Mouse (Mus musculus) lung, adult 18-20 months (tissue): ENCODE data around the gene H2afj.

Experiments used
- DNase-seq, 2 experiments: peaks; one replicate each; pipeline ENCODE4 v3.0.0; 2022; ENCODE audit warnings: mixed read lengths in 2 of 2

Gene H2afj

DNA sequence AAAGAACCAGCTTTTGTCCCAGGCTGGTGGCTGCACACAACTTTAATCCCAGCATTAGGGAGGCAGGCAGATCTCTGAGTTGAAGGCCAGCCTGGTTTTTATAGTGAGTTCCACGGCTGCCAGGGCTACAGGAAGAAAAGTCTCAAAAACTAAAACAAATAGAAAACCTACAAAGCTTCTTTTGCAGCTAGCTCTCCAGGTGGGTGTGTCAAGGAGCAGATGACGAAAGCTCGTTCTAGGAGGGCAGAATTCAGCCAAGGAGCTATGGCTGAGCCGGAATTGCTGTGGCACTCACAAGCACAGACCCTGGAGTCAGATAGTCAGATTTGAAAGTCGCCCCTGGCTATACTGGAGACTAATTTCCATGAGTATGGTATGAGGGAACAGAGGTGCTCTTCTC lies 1.2 kb upstream of the H2afj start:
- DNase-seq, result peak; percentile 78 to 79

DNA sequence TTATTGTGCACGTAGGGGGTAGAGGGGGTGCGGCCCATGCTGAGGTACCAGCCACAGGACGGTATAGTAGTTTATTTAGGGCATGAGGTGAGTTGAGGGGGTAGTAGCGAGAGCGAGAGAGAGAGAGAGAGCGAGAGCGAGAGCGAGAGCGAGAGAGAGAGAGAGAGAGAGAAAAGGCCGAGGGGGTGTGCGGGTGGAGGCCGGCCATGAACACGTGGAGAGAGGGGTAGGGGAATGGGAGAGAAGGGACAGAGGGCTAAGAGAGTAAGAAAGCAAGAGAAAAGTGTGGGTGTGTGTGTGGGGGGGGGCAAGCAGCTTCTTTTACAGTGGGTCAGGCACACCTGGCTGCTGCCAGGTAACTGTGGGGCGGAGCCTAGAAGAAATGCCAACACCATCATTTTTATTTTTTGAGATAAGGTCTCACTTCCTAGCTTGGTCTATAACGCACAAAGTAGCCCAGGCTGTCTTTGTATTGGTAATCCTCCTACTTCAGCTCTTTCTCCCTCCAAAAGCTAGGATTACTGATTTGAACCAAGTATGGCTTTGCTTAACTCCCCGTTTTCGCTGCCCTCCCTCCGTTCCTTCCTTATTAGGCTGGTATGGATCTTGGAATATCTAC lies 540 bp upstream of the H2afj start:
- DNase-seq, result no peak

DNA sequence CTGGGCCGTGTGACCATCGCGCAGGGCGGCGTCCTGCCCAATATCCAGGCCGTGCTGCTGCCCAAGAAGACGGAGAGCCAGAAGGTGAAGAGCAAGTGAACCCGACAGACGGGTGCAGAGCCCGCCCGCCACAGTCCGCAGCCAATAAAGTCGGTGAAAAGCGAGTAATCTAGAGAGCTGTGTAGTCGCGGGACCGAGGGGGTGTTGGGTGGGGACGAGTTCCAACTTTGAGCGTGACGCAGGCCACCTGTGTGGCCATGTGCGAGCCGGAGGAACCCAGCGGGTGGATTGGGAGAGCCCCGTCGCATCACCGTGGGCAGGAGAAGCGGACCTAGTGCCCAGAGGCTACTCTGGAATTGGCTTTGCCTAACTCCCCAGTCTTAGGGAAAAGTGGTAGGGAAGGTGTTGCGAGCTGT lies 595 bp downstream of the H2afj start:
- DNase-seq, result peak; percentile 43 to 46

DNA sequence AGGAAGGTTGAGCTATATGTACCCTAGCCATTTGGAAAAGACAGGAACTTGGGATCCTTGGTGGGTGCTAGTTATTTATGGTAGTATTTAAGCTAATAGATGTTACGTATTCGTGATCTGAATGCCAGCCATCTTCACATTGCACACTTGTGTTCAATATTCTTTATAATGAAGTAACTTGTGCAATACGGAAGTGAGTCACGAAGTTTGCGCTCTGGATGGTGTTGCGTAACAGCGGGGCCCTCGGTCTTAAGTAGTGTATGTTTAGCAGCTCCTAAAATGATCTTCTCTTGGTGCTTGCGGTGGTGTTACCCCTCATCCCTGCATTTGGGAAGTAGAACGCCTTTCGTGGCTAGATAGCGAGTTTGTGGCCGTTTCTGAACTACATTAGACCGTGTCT lies 1.0 kb downstream of the H2afj start:
- DNase-seq, result peak; percentile 85 to 87

DNA sequence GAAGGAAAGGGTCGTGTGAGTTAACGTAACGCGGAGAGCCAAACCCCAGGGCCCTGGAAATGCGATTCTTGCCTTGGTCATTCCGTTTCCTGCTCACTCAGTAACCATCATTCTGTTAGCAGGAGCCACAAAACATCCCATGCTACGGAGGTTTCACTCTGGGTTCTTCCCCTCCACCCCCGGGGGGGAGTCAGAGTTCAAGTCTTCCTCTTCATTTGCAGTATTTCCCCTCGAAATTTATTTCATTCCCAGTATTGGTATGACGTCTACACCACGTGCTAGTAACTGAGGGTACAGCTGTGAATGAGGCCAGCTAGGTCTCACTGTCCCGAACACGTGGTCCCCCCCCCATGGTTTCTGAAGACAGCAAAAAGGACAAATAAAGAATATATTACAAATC lies 1.6 kb downstream of the H2afj start:
- DNase-seq, result no peak

DNA sequence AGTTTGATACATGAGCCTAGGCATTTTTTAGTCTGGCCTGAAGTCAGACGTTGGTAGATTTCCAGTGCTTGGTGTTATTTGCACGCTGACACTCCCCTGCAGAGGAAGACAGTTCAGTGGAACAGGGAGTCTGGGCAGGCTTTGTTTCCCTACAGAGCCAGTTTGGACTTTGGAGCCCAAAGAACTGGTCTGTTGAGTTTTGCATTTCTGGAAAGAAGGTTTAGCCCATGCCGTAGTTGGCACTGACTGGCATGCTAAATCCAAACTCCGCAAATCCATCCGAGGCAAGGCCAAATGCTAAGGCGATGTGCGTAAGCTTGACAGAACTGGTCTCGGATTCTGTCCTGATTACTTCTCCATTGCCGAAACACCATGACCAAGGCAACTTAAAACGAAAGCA lies 3.2 kb downstream of the H2afj start:
- DNase-seq, result no peak

DNA sequence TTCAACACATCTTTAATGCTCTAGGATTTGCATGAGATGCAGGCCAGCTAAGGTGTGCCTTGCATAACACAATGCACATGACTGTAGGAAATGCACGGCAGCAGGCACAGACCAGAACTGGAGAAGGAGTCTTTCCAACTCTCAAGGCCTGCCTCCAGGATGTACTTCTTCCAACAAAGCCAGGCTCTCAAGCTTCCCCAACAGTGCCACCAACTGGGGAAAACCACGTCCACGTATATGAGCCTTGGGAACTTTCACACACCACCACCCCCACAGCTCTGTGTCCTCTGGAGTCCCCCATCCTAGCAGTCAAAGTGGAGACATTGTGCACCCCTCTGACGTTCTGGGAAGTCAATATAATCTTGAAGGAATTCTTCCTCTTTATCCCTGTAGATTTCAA lies 5.1 kb downstream of the H2afj start:
- DNase-seq, result peak in 1 of 2 experiments; percentile 43

DNA sequence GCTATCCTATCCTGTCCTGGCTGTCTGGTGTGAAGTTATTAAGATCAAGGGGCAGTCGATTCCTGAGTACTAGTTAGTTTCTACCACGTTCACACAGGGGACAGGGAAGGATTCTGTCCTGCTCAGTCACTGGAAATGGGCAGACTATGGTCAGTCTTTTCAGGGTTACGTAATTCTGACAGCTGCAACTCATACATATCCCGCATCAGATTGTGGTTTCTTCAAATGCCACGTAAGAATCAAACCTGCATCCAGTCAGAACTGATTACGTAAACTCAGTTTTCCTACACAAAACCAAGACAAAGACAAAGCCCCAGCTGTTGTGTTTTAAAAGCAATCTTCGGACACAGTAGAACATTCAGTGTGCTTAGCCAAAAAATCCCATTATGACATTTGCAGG lies 7.3 kb downstream of the H2afj start:
- no peak for DNase-seq

DNA sequence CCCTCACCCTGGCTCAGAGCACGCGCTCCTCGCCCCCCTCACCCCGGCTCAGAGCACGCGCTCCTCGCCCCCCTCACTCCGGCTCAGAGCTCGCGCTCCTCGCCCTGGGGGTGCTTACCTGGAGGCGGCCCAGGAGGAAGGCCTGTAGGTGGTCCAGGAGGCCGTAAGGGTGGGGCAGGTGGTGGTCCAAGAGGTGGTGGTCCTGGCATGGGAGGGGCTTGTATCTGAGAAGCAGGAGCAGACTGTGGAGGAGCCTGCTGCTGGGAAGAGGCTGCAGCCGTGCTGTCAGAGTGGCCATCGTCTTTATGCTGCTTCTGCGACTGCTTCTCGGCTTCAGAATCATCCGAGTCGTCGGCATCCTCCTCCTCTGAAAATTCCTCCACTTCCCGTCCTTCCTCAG lies 8.8 kb downstream of the H2afj start:
- no peak for DNase-seq

DNA sequence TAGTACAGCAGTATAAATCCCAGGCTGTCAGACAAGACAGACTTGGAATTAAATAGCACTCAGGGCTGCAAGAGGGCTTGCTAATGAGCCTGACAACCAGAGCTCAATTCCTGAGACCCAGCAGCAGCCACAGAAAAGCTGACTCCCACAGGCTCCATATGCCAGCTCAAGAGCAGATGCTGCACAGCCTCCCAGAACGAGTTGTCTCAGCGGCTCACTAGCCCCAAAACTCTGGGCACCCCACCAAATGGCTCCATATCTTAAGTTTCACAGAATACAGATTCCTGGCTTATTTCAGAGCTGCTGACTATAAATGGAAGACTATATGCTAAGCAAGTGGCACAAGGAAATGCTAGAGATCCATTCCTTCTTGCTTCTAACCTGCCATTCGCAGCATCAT lies 9.5 kb downstream of the H2afj start:
- DNase-seq, result no peak

DNA sequence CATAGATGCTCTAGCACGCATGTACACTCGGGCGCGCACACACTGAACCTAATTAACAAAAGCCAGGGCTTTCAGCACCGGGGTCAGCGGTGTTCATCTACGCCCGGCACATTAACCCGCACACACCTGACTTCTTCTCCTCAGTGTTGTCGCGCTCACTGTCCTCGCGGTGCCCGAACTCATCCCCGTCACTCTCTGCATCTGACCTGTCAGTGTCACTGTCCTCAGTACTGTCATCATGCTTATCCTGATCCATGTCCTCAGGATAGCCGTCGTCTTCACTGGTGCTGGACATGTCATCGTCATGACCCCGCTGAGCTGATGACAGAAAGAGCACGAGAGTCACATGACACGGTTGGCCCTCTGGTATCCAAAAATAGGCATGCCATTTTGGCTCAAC lies 12.3 kb downstream of the H2afj start:
- DNase-seq, result no peak

DNA sequence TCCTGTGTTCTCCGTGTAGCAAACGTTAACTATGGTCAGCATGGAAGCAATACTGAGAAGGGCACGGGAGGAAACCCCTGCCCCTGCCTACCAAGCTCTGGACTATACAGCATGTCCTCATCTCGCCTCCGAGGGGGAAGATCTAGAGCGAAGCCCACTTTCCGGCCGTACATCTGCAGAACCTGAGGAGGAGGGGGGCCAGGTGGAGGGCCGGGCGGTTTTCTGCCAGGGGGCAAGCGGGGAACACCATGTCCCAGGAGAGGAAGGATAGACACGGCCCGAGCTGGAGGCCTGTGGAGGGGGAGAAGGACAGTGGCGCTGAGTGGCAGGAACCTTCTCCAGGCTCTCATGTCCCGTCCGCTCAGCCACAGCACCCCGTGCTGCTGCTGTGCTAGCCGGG lies 13.0 kb downstream of the H2afj start:
- DNase-seq, result no peak

DNA sequence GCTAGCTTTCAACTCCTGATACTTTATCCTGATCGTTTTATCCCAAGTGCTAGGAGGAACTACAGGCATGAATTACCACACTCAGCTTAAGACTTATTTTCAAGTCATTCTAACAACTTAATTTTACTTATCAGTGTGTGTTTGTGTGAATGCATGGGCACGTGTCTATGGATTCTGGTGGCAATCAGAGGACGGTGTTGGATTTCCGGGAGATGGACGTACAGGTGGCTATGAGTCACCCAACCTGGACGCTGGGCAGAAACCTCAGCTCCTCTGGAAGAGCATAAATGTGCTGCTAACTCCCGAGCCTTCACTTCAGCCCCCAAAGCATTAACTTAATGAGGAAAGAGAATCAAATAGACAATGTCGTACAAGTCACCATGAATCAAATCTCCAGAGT lies 16.9 kb downstream of the H2afj start:
- no peak for DNase-seq

DNA sequence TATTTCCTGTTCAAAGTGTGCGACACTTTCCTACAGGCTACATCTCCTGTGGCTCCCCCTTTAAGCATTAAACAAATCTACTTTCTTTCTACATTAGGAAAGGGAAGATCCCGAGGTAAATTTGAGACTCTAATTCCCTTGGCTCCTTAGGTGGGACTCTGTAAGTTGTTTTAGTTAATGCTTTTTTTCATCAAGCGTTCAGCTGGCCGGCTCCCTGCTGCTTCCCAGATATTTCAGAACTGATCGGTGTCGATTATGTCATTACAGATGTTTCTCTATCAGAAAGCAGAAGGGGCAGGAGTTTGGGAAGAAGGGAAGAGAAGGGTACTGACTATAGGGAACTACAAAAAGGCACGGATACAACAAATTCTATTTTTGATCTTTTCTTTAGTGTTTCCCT lies 19.1 kb downstream of the H2afj start:
- DNase-seq, result no peak

DNA sequence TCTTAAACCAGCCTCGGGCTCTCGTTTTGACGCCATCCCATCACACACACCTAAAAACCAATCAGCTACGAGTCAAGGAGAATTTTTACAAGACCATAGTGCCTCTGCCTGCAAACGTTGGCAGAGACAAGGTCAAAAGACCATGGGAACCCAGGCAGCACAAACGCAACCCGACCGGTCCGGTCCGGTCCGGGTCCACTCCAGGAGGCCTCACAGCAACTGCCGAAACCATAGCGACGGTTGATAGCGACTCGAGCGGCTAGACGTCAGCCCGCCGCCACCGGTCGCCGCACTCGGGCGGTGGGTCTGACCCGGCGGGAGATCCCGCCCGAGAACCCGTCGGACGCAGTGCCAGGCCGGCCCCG lies 19.5 kb downstream of the H2afj start, which contains the start of gene BC049715:
Gene BC049715, plus strand, starts transcription at position 111 of the 365 bp plus-strand sequence.
- peak in 1 of 2 experiments; percentile 47 for DNase-seq

DNA sequence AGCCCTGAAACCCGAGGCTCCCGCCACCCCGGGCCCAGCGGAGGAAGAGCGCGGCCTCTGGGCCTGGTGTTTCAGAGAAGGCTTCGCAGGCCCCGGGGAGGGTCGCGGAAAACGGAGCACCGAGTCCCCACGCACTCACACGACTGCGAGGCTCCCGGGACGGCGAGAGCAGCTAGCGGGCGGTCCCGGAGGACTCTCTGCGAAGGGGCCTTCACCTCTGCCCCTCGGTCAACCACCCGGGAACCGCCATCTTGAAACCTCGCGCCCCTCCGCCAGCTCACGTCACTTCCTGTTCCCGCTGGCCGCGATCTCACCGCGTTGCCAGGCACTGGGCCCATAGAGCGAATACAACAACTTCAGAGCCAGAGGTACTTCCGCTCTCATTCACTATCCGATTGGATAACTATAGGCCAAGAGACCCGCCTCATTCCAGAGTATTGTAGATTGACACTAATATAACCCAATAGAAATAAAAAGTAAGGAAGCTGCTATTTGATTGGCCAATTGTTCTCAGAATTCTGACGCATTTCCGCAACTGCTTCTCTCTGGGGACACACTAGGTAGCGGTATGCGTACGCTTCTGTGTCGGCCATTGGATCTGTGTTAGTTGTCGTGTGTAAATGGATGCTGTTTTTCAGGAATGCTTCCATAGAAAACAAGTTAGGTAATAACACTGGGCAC lies 20.0 kb downstream of the H2afj start, which contains the start of gene Wbp11:
Gene Wbp11, minus strand, starts transcription at position 353 of the 681 bp plus-strand sequence.
- DNase-seq, result peak; percentile 96 to 97

DNA sequence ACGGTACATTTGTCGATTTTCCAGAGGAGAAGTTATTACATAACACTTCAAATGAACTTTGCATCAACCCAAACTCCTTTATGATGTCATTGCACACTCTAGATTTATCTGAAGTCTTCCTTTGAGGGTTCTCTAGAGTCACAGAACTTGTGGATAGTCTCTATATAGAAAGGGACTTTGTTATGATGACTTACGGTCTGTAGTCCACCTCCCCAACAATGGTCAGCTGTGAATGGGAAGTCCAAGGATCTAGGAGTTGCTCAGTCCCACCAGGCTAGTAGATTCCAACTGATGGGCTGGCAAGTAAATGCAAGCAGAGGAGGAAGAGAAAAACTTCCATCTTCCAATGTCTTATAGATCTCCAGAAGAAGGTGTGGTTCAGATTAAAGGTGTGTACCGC lies 20.6 kb downstream of the H2afj start:
- DNase-seq, result no peak

DNA sequence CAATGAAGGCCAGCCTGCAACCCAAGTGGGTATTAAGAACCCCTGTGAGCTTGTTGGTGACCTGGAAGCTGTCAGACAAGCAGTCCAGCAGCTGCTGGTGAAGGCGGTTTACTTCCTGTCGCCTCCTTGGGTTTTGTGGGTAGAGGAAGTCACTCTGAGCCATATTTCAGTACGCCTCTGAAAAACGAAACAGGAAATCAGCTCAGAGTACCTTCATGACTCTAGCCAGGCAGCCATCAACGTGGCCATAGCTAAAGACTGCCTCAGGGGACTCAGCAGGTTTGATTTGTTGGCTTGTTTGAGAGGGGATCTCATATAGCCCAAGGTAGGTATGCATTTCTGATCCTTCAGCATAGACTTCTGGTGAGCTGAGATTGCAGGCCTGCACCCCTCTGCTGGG lies 23.7 kb downstream of the H2afj start:
- DNase-seq, result no peak

DNA sequence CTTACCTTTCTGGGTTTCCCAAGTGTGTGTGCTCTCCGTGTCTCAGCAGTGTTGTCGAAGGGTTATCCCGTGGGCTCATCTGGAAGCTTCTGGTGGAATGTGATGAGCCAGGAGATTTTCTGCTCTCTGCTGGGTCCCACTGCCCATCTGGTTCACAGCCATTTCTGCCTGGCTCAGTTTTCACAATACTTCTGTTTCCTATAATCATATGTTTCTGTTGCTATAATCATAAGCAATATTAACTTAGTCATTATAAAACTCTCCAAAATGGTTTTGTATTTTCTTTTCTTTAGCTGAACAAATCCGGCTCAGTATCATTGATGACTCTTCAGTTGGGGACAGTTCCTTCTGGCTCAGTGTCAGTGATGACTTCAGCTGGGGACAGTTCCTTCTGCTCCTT lies 27.3 kb downstream of the H2afj start, which contains the start of gene Smco3:
Gene Smco3, minus strand, starts transcription at position 101 of the 400 bp plus-strand sequence.
- DNase-seq, result no peak

DNA sequence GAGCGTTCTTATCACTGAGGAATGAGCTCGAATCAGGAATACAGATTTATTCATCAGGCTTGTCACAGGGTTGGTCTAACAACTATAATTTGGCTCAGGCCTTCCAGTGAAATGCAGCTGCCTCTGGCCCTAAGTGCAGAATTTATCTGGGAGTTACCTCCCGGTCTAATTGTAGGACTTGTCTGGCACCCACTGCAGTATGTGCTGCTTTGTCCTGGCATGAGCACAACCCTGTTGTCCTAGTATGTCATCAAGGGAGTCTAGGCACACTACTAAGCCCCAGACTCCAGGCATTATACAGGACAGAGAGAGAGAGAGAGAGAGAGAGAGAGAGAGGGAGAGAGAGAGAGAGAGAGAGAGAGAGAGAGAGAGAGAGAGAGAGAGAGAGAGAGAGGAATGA lies 29.3 kb downstream of the H2afj start:
- DNase-seq, result no peak

DNA sequence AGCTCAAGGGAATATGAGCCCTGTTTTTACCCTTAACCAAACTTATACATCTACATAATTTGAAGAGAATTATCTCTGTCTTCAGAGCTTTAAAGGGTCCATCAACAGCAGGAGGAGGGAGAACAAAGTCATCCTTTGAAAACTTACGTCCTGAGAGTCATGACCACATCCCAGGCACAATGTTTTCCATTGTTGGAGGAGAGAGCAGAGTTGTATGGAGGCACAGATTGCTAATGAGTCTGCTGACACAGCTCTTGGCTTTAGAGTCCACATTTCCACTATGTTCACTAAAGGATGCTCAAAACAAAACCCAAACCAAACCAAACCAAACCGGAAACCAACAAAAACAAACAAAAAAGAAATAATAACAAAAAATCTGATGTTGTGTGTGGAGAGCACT lies 36.9 kb downstream of the H2afj start:
- no peak for DNase-seq

DNA sequence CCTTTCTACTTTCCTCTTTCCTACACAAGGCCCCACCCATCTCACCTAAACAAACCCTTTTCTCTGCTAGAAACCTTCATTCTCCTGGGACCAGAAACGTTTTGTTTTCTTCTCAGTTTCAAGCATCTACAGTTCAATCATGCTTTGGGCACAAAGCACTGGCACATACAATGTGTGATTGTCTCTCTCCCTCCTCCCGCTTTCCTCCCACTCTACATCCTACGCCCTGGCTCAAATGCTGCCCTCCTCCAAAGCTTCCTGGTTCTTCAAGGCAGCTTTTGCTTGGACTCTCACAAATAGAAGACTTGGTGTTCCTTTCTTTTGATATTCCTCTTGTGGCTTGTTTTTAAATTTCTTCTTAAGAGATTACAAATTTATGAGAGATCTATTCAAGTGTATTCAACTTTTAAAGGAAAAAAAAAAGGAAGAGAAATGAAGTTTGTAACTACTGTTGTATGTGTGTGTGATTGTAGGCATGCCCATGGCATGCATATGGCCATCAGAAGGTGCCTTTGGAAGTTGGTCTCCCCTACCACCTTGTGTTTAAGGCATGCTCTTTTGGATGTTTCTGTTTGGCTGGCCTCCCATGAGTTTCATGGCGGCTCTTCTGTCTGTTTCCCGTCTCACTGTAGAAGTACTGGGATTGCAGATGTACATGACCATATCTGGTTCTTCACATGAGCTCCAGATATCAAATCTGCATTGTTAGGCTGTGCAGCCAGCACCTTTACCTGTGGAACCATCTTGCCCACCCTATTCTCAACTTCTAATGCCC lies 37.8 kb downstream of the H2afj start:
- no peak for DNase-seq

DNA sequence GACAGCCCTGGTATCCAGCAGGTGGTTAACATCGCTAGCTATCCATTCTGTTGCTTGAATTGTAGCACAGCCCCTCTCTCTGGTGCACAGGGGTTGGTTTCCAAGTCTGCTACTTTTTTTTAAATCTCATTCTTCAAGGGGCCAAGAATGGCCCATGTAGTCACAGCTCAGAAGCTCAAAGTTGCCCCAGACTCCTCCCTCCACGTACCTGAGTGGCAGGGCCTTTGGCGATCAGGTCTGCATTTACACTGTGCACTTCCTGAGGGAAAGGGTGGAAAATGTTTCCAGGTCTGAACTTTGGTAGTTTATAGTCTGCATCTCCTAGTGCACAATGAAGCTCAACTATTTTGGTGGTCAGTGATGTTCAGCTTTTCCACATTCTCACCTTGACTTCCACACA lies 39.2 kb downstream of the H2afj start:
- DNase-seq, result no peak

DNA sequence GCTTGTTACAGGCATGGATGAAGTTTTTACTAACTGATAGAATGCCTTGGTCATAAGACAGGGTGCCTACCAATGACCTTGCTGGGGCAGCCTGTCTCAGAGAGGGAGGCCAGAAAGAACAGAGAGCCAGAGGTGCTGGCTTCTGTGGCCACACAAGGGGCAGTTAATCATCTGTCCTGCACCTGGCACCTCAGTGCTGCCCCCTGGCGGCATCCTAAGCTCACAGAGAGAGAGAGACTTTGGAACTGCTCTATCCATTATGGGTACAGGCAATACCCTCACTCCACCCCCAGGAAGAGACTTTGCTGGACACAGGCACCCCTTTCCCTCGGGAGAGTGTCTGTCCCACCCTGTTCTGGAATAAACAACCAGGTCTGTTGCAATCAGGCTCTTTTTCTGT lies 39.7 kb downstream of the H2afj start:
- DNase-seq, result peak; percentile 53 to 62
